Mouse (Mus musculus) liver, embryonic 13.5 days (tissue): ENCODE data around the gene Kcne3. TPM values are rescaled to one million over a fixed set of nuclear protein-coding genes. Genes with fewer than 3 reads are reported as not detected.
A peak's percentile ranks its signal among the peaks of the same experiment; 100 is the strongest.

ENCODE experiments used
- ATAC-seq: fragments of 200-750 bp; cut with Nextera tagmentation; 2 replicates; pipeline ENCODE4 v1.8.0; 2017; ENCODE audit warnings: low read depth, mild to moderate bottlenecking, moderate number of reproducible peaks, moderate library complexity
- DNase-seq: peaks from one replicate; pipeline ENCODE4 v3.0.0; 2022
- H3K27ac ChIP-seq: fragments of 300-500 bp; sonication (generic); 2 replicates; pipeline ENCODE4 v1.5.1; 2015; ENCODE audit warnings: moderate library complexity, mild to moderate bottlenecking, inconsistent platforms
- H3K27me3 ChIP-seq: fragments of 300-500 bp; sonication (generic); 2 replicates; pipeline ENCODE4 v1.6.1; 2015; ENCODE audit warnings: mild to moderate bottlenecking, inconsistent platforms
- H3K36me3 ChIP-seq: fragments of 300-500 bp; sonication (generic); 2 replicates; pipeline ENCODE4 v1.6.1; 2015; ENCODE audit warnings: mild to moderate bottlenecking, inconsistent platforms
- H3K4me1 ChIP-seq: fragments of 300-500 bp; sonication (generic); replicated peaks from 2 replicates; pipeline ENCODE4 v1.6.1; 2015; ENCODE audit warnings: inconsistent platforms
- H3K4me2 ChIP-seq: fragments of 300-500 bp; sonication (generic); 2 replicates; pipeline ENCODE4 v1.6.1; 2015; ENCODE audit warnings: inconsistent platforms, mild to moderate bottlenecking, moderate library complexity
- H3K4me3 ChIP-seq: fragments of 300-500 bp; sonication (generic); replicated peaks from 2 replicates; pipeline ENCODE4 v1.5.1; 2015; ENCODE audit warnings: mild to moderate bottlenecking, inconsistent platforms
- H3K9ac ChIP-seq: fragments of 300-500 bp; sonication (generic); 2 replicates; pipeline ENCODE4 v1.6.1; 2015; ENCODE audit warnings: mild to moderate bottlenecking, inconsistent platforms
- H3K9me3 ChIP-seq: fragments of 300-500 bp; sonication (generic); replicated peaks from 2 replicates; pipeline ENCODE4 v1.6.1; 2016; ENCODE audit warnings: inconsistent platforms
- WGBS: fragments of 180-500 bp; shearing (Covaris S2); methylation state at CpG from one replicate; pipeline ENCODE4 v1.1.7; 2015; ENCODE audit not compliant: insufficient replicate concordance; 5-methylcytosine and 5-hydroxymethylcytosine counted together
- polyA plus RNA-seq: library from polyadenylated mRNA; unstranded; fragments of >200 nt; fragmentation: Nextera tagmentation; extraction: Ambion mirVana; gene quantifications from 2 replicates; pipeline ENCODE4 v1.2.1, GENCODE M21; 2015

Gene Kcne3
- polyA plus RNA-seq, 1 experiment from 2014 or later = 1.5 TPM

- under 1% methylated on average over 78 of the region's 78 CpGs for WGBS
- H3K36me3 ChIP-seq = no peaks in the 10 kb centered on the region
- H3K4me2 ChIP-seq = peak within 1 kb of the TSS; percentile 99
- H3K27ac ChIP-seq = peak within 1 kb of the TSS; percentile 88
- DNase-seq (peak; percentile 84), ATAC-seq (peak; percentile 97)
- H3K9me3 ChIP-seq = no peaks in the 10 kb centered on the region
- peak within 1 kb of the TSS; percentile 79 for H3K4me3 ChIP-seq
- H3K4me1 ChIP-seq = peaks cover 17% of the 10 kb centered on the region
- H3K9ac ChIP-seq = peak within 1 kb of the TSS; percentile 84
- 0 out of 2 replicates have a peak, but pooled peaks cover 2% of the 10 kb centered on the region for H3K27me3 ChIP-seq
Measured at GRCm38 (mm10) chr7:100159105-100159841, 17.0 kb upstream of the Kcne3 start, which contains the start of gene Lipt2. Lipt2 (plus strand) TSS chr7:100159277.

- peak overlapping the region; percentile 99 for H3K4me2 ChIP-seq
- ATAC-seq (no peak), DNase-seq (no peak)
- peaks cover 17% of the 10 kb centered on the region for H3K4me1 ChIP-seq
- WGBS = 60% methylated on average over 7 of the region's 7 CpGs
- peak overlapping the region; percentile 79 for H3K4me3 ChIP-seq
- no peak overlapping the region for H3K27ac ChIP-seq
- H3K36me3 ChIP-seq = no peaks in the 10 kb centered on the region
- H3K27me3 ChIP-seq = 0 out of 2 replicates have a peak, but pooled peaks cover 2% of the 10 kb centered on the region
- no peaks in the 10 kb centered on the region for H3K9me3 ChIP-seq
- H3K9ac ChIP-seq = peak overlapping the region; percentile 84
Measured at GRCm38 (mm10) chr7:100160006-100160405, 16.3 kb upstream of the Kcne3 start.

GRCm38 (mm10) chr7:100163506-100163905, 12.8 kb upstream of the Kcne3 start:
- ATAC-seq (no peak), DNase-seq (no peak)
- no peak overlapping the region for H3K4me3 ChIP-seq
- H3K9ac ChIP-seq = no peak overlapping the region
- H3K9me3 ChIP-seq = no peaks in the 10 kb centered on the region
- H3K4me2 ChIP-seq = no peak overlapping the region
- H3K27ac ChIP-seq = no peak overlapping the region
- no peaks in the 10 kb centered on the region for H3K36me3 ChIP-seq
- H3K27me3 ChIP-seq = peaks cover 3% of the 10 kb centered on the region; the same call in 1 of the 2 replicates
- H3K4me1 ChIP-seq = peaks cover 17% of the 10 kb centered on the region
- WGBS = 72% methylated on average over 4 of the region's 4 CpGs

- 48% methylated on average over 11 of the region's 11 CpGs for WGBS
- Histone ChIP-seq H3K9me3 (no peaks in the 10 kb centered on the region), H3K9ac (no peak overlapping the region), H3K4me1 (no peaks in the 10 kb centered on the region), H3K27ac (no peak overlapping the region), H3K4me3 (no peak overlapping the region), H3K4me2 (no peak overlapping the region), H3K36me3 (no peaks in the 10 kb centered on the region), H3K27me3 (peaks cover 4% of the 10 kb centered on the region; the same call in 1 of the 2 replicates)
- no peak for ATAC-seq
- DNase-seq = no peak
Measured at GRCm38 (mm10) chr7:100168654-100169053, 7.6 kb upstream of the Kcne3 start.

- ATAC-seq (no peak), DNase-seq (no peak)
- WGBS = 34% methylated on average over 4 of the region's 4 CpGs
- Histone ChIP-seq H3K27me3 (peaks cover 11% of the 10 kb centered on the region; the same call in 1 of the 2 replicates), H3K27ac (no peak overlapping the region), H3K4me2 (no peak overlapping the region), H3K4me3 (no peak overlapping the region), H3K36me3 (no peaks in the 10 kb centered on the region), H3K4me1 (no peaks in the 10 kb centered on the region), H3K9me3 (no peaks in the 10 kb centered on the region), H3K9ac (no peak overlapping the region)
Measured at GRCm38 (mm10) chr7:100170756-100171155, 5.5 kb upstream of the Kcne3 start.

- WGBS = 7% methylated on average over 30 of the region's 30 CpGs
- Histone ChIP-seq H3K4me3 (peak overlapping the region; percentile 39), H3K27me3 (peaks cover 65% of the 10 kb centered on the region), H3K9ac (peak overlapping the region; percentile 27; the same call in 1 of the 2 replicates), H3K4me1 (peaks cover 37% of the 10 kb centered on the region), H3K9me3 (no peaks in the 10 kb centered on the region), H3K27ac (no peak overlapping the region), H3K36me3 (no peaks in the 10 kb centered on the region), H3K4me2 (peak overlapping the region; percentile 64)
- ATAC-seq (peak; percentile 73), DNase-seq (peak; percentile 43)
Measured at GRCm38 (mm10) chr7:100178016-100178890, 2.0 kb downstream of the Kcne3 start.

- H3K36me3 ChIP-seq = no peaks in the 10 kb centered on the region
- ATAC-seq (no peak), DNase-seq (peak; percentile 7)
- H3K4me2 ChIP-seq = peak overlapping the region; percentile 64
- H3K9me3 ChIP-seq = no peaks in the 10 kb centered on the region
- peak overlapping the region; percentile 39 for H3K4me3 ChIP-seq
- peaks cover 37% of the 10 kb centered on the region for H3K4me1 ChIP-seq
- H3K9ac ChIP-seq = peak overlapping the region; percentile 27; the same call in 1 of the 2 replicates
- no peak overlapping the region for H3K27ac ChIP-seq
- 2% methylated on average over 15 of the region's 15 CpGs for WGBS
- H3K27me3 ChIP-seq = peaks cover 62% of the 10 kb centered on the region
Measured at GRCm38 (mm10) chr7:100178891-100179233, 2.6 kb downstream of the Kcne3 start.

GRCm38 (mm10) chr7:100179394-100179793, 3.1 kb downstream of the Kcne3 start:
- H3K27me3 ChIP-seq = peaks cover 61% of the 10 kb centered on the region
- H3K36me3 ChIP-seq = no peaks in the 10 kb centered on the region
- ATAC-seq (peak; percentile 75), DNase-seq (peak; percentile 46)
- H3K4me3 ChIP-seq = peak overlapping the region; percentile 39
- WGBS = 8% methylated on average over 7 of the region's 7 CpGs
- H3K9ac ChIP-seq = peak overlapping the region; percentile 24; the same call in 1 of the 2 replicates
- H3K9me3 ChIP-seq = no peaks in the 10 kb centered on the region
- peaks cover 37% of the 10 kb centered on the region for H3K4me1 ChIP-seq
- peak overlapping the region; percentile 64 for H3K4me2 ChIP-seq
- H3K27ac ChIP-seq = peak overlapping the region; percentile 51; the same call in 1 of the 2 replicates

GRCm38 (mm10) chr7:100179836-100180407, 3.6 kb downstream of the Kcne3 start:
- Histone ChIP-seq H3K27me3 (peaks cover 61% of the 10 kb centered on the region), H3K4me2 (peak overlapping the region; percentile 64), H3K27ac (peak overlapping the region; percentile 51; the same call in 1 of the 2 replicates), H3K4me1 (peaks cover 37% of the 10 kb centered on the region), H3K9ac (peak overlapping the region; percentile 24; the same call in 1 of the 2 replicates), H3K36me3 (no peaks in the 10 kb centered on the region), H3K9me3 (no peaks in the 10 kb centered on the region), H3K4me3 (0 out of 2 replicates have a peak overlapping the region, but pooled peaks have one; percentile 7)
- 31% methylated on average over 7 of the region's 7 CpGs for WGBS
- DNase-seq = no peak
- no peak for ATAC-seq

- 76% methylated on average over 2 of the region's 2 CpGs for WGBS
- H3K4me2 ChIP-seq = no peak overlapping the region
- H3K4me3 ChIP-seq = no peak overlapping the region
Measured at GRCm38 (mm10) chr7:100181176-100181575, 4.9 kb downstream of the Kcne3 start.

GRCm38 (mm10) chr7:100181614-100182013, 5.3 kb downstream of the Kcne3 start:
- Histone ChIP-seq H3K4me3 (no peak overlapping the region), H3K36me3 (no peaks in the 10 kb centered on the region), H3K4me1 (peaks cover 37% of the 10 kb centered on the region), H3K9me3 (no peaks in the 10 kb centered on the region), H3K4me2 (no peak overlapping the region), H3K27me3 (peaks cover 53% of the 10 kb centered on the region), H3K9ac (no peak overlapping the region), H3K27ac (no peak overlapping the region)
- 58% methylated on average over 3 of the region's 3 CpGs for WGBS
- no peak for ATAC-seq
- no peak for DNase-seq

More at GRCm38 (mm10) chr7:100181176-100181575, 4.9 kb downstream of the Kcne3 start:
- ATAC-seq (no peak), DNase-seq (no peak)
- H3K4me1 ChIP-seq = peaks cover 37% of the 10 kb centered on the region
- no peak overlapping the region for H3K27ac ChIP-seq
- H3K27me3 ChIP-seq = peaks cover 53% of the 10 kb centered on the region
- no peaks in the 10 kb centered on the region for H3K36me3 ChIP-seq
- H3K9me3 ChIP-seq = no peaks in the 10 kb centered on the region
- H3K9ac ChIP-seq = no peak overlapping the region
